Mouse (Mus musculus) heart, adult 2 months (tissue): ENCODE data around the gene Zfp710. TPM values are rescaled to one million over a fixed set of nuclear protein-coding genes. Genes with fewer than 3 reads are reported as not detected.

Experiments
- DNase-seq, 2 experiments: peaks; one replicate each; pipeline ENCODE4 v3.0.0; 2021
- H3K27ac ChIP-seq: fragments of 200-600 bp; 2 replicates; pipeline ENCODE4 v1.8.1; 2022
- H3K27me3 ChIP-seq: fragments of 200-500 bp; 2 replicates; pipeline ENCODE4 v1.6.1; 2012; ENCODE audit warnings: mild to moderate bottlenecking, low read length, inconsistent platforms, mixed read lengths; ENCODE audit not compliant: control insufficient read depth, insufficient read depth
- H3K36me3 ChIP-seq: fragments of 200-500 bp; 2 replicates; pipeline ENCODE4 v1.6.1; 2012; ENCODE audit warnings: low read length, inconsistent platforms; ENCODE audit not compliant: control insufficient read depth, insufficient read depth
- H3K4me1 ChIP-seq: fragments of 200-500 bp; 2 replicates; pipeline ENCODE4 v1.6.1; 2011; ENCODE audit warnings: low read length; ENCODE audit not compliant: control insufficient read depth, insufficient read depth
- H3K4me3 ChIP-seq: fragments of 200-600 bp; 2 replicates; pipeline ENCODE4 v1.8.1; 2022
- H3K79me2 ChIP-seq: fragments of 200-500 bp; replicated peaks from 2 replicates; pipeline ENCODE4 v1.6.1; 2012; ENCODE audit warnings: mild to moderate bottlenecking, inconsistent platforms, low read length, moderate library complexity, mixed read lengths; ENCODE audit not compliant: control insufficient read depth, insufficient read depth
- H3K9ac ChIP-seq: fragments of 200-500 bp; 2 replicates; pipeline ENCODE4 v1.6.1; 2012; ENCODE audit warnings: low read depth, mild to moderate bottlenecking, control low read depth, inconsistent platforms, low read length, mixed read lengths
- CTCF ChIP-seq: fragments of 200-600 bp; IDR thresholded peaks from 2 replicates; pipeline ENCODE4 v1.8.1; 2022; ENCODE audit warnings: antibody characterized with exemption, mild to moderate bottlenecking, moderate library complexity
- EP300 ChIP-seq: fragments of 200-500 bp; IDR thresholded peaks from 2 replicates; pipeline ENCODE4 v1.6.1; 2011; ENCODE audit warnings: low read depth, low read length, control low read depth; ENCODE audit not compliant: insufficient read depth
- POLR2A ChIP-seq: fragments of 200-500 bp; IDR thresholded peaks from 2 replicates; pipeline ENCODE4 v1.6.1; 2011; ENCODE audit warnings: mild to moderate bottlenecking, low read depth, low read length, control low read depth; ENCODE audit not compliant: insufficient read depth
- WGBS: fragments of 180-500 bp; shearing (Covaris S2); methylation state at CpG from one replicate; pipeline ENCODE4 v1.1.7; 2018; 5-methylcytosine and 5-hydroxymethylcytosine counted together
- intact Hi-C: fragments of 180-260 bp; cut with DNase I; formaldehyde crosslinking; loops from one replicate; pipeline ENCODE4 v1.15.1; 2025
- polyA plus RNA-seq: library from polyadenylated mRNA; depleted of rRNA; stranded (reverse); fragments of >200 nt; gene quantifications from 2 replicates; pipeline ENCODE4 v1.2.3, GENCODE M21; 2012
- total RNA-seq, 2 experiments: library from RNA; stranded (reverse); gene quantifications; 2 replicates each; pipeline ENCODE4 v1.2.3; 2021

Zfp710 gene
- total and polyA plus RNA-seq, 3 experiments = 26.9 to 33.4 (median 32.2) TPM

GRCm38 (mm10) chr7:80014826-80015755 is 9.5 kb upstream of the Zfp710 start:
- TF ChIP-seq CTCF (no peak), EP300 (no peak), POLR2A (no peak)
- H3K79me2 ChIP-seq = no peaks in the 10 kb centered on the region
- intact Hi-C loops = loop anchor here (1.0 kb wide), 1 partner anchor 29 kb away; no protein-coding TSS in a partner anchor
- no peak overlapping the region for H3K4me3 ChIP-seq
- H3K36me3 ChIP-seq = no peaks in the 10 kb centered on the region
- WGBS = 86% methylated on average over 21 of the region's 21 CpGs
- DNase-seq = no peak
- no peak overlapping the region; the same call in 1 of the 2 replicates for H3K27ac ChIP-seq
- H3K27me3 ChIP-seq = no peaks in the 10 kb centered on the region
- no peak overlapping the region for H3K9ac ChIP-seq
- H3K4me1 ChIP-seq = peaks cover 2% of the 10 kb centered on the region; the same call in 1 of the 2 replicates

DNA sequence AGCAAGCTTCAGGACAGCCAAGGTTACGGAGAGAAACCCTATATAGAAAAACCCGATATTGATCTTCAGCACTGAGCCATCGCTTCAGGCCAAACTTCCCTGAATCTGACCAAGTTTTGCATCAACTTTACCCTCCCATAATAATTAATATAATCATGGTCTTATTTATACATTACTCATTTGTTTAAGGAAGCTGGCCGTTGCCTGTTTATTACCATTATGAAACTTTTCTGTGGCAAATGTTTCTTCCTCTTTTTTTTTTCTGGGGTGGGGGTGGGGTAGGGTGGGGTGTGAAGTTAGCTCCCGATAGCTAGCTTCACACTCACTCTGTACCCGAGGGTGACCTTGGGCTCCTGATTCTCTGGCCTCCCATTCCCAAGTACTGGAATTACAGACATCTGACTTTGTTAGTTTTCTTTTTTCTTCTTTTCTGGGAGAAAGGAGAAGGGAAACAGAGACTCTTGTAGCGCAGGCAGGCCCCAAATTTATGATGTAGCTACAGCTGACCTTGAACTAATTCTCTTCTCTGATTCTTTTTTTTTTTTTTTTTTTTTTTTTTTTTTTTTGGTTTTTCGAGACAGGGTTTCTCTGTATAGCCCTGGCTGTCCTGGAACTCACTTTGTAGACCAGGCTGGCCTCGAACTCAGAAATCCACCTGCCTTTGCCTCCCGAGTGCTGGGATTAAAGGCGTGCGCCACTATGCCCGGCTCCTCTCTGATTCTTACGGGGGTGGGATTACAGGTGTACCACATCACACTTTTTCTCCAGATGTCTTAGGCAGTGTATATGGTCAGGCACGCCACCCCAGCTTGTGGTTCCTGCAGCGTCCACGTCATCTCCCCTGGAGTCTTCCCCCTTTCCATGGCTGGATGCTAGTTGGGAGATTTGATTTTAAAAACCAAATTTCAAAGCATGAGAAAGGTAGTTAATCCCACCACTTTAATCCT is 5.8 kb upstream of the Zfp710 start:
- H3K27ac ChIP-seq = 0 out of 2 replicates have a peak overlapping the region, but pooled peaks have one; percentile 11

DNA sequence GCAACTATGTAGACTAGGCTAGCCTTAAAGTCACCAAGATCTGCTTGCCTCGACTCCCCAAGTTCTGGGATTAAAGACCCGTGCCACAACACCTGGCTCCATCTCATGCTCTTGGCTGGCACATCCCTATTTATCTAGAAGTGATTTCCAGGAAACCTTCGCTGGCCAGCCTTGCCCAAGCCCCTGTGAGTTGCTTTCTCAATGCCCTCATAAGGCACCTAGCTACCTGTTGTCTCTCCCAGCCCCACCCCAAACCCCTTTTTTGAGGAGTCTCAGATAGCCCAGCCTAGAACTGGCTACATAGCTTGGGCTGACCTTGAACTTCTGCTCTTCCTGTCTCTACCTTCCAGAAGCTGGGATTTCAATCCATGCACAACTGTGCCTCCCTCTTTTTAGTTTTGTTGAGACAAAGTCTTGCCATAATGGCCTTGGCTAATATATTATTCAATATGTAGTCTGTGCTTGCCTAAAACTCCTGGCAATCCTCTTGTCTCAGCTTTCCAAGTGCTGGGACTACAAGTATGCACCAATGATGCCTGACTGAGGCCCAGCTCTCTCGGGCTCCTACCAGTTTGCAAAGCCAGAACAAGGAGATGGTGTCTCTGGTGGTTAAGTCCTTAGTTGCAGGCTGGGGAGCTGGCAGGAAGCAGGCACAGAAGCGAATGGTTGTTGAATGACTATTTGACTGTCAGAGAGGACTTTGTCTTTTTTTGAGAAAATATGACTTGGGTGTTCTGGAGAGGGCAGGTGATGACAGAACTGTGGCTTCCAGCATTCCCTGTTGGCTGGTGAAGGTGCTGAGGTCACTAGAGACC is 786 bp upstream of the Zfp710 start:
- DNase-seq = peak in 1 of 2 experiments; percentile 43
- 50% methylated on average over 5 of the region's 5 CpGs for WGBS
- no peak overlapping the region for H3K9ac ChIP-seq

More for the DNA sequence above, 5.8 kb upstream of the Zfp710 start:
- Histone ChIP-seq H3K4me1 (peaks cover 2% of the 10 kb centered on the region; the same call in 1 of the 2 replicates), H3K4me3 (no peak overlapping the region), H3K79me2 (no peaks in the 10 kb centered on the region), H3K27me3 (no peaks in the 10 kb centered on the region), H3K9ac (no peak overlapping the region), H3K36me3 (no peaks in the 10 kb centered on the region)
- 83% methylated on average over 16 of the region's 17 CpGs for WGBS
- TF ChIP-seq CTCF (no peak), EP300 (no peak), POLR2A (no peak)
- intact Hi-C loops = no loop called here
- no peak for DNase-seq

DNA sequence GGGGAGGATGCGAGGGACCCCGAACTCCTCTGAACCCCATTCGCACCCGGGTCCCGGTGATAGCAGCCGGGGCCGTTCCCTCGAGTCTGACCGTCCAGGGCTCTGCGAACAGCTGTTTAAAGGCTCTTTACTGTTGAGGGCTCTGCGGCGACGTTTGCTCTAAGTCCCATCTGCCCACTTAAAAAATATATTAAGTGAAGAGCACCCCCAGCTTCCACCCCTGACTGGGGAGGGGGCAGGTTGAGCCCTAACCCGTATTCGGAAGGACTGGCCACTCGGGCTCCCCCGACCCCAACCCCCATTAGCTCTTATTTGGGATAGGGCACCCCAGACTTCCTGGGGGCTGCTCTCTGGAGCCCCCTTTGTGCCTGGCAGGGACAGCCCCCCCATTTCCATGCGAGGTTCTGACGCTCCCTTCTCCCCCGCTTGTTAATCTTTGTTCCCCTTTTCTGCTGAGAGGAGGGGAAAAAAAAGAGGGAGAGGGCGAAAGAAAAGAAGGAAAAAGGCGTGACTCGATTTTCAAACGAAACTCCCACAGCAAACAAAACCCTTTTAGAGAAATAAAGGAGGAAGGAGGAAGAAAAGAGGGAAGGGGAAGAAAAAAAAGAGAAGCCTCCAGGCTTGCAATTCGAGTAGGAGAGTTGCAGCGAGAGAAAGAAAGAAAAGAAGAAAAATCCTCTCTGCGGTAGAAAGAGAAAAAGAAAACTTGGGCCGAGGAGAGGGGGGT is 940 bp downstream of the Zfp710 start:
- WGBS = 0% methylated on average over 27 of the region's 28 CpGs
- Histone ChIP-seq H3K4me3 (peak overlapping the region; percentile 59), H3K27ac (peak overlapping the region; percentile 98), H3K36me3 (no peaks in the 10 kb centered on the region), H3K79me2 (0 out of 2 replicates have a peak, but pooled peaks cover 1% of the 10 kb centered on the region), H3K27me3 (no peaks in the 10 kb centered on the region), H3K9ac (peak overlapping the region; percentile 95), H3K4me1 (peaks cover 8% of the 10 kb centered on the region)
- intact Hi-C loops = loop anchor here (2.0 to 10.0 kb wide), 3 partner anchors 37 to 189 kb away; no protein-coding TSS in a partner anchor
- TF ChIP-seq CTCF (no peak), POLR2A (no peak), EP300 (no peak)
- no peak for DNase-seq

More for the DNA sequence above, 786 bp upstream of the Zfp710 start:
- Histone ChIP-seq H3K36me3 (no peaks in the 10 kb centered on the region), H3K4me1 (no peaks in the 10 kb centered on the region; the same call in 1 of the 2 replicates), H3K27me3 (no peaks in the 10 kb centered on the region), H3K79me2 (no peaks in the 10 kb centered on the region), H3K27ac (peak overlapping the region; percentile 98), H3K4me3 (peak overlapping the region; percentile 59; the same call in 1 of the 2 replicates)
- intact Hi-C loops = loop anchor here (2.0 to 10.0 kb wide), 5 partner anchors 61 to 1323 kb away; partner anchors contain the start of genes Ap3s2, Arpin and Rps17
- TF ChIP-seq POLR2A (no peak), CTCF (peak; percentile 67)
